Comparison of ENCODE assay signal across 15 mouse cellular contexts in the genomic region with DNA sequence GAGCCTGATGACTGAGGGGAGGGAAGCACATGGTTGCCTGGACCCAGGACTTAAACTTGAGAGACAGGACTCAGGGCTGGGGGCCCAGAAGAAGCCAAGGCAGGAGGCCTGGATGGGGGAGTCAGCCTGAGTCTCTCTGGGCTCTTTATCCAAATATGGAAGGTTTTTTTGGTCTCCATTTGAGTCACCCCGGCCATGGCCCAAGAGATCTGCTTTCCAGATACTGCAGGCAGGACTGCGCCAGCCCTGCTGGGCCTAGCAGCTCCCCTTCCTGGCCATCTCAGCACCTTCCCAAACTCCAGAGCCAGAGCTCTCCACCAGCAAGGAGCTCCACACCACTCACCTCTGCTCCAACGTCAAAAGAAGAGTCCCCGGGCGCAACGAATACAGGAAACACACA. TPM values are rescaled to one million over a fixed set of nuclear protein-coding genes. Genes with fewer than 3 reads are reported as not detected.
A peak's percentile ranks its signal among the peaks of the same experiment; 100 is the strongest.
DNase-seq lines count a peak whose midpoint lies in the region; ATAC-seq and TF ChIP-seq lines count a peak whose summit lies in the region.
"Had no signal": no experiment of that assay in that cellular context is flagged by ENCODE, and none has a peak within 500 bp of the region (broad histone marks: within the 10 kb centered on the region; RNA-seq: fewer than 3 reads in every experiment).

No protein-coding gene starts in this region.

- no peak for ATAC-seq in heart, embryonic 13.5 days (ENCODE audit: extremely low read depth, insufficient number of reproducible peaks, low FRiP score, low TSS enrichment)
- ATAC-seq in kidney, postnatal 0 days (replicated peaks; ENCODE audit: low FRiP score, low read depth), result no peak

- no peaks in the 10 kb centered on the region for H3K9me3 ChIP-seq in heart, embryonic 13.5 days
- no peaks in the 10 kb centered on the region for H3K9me3 ChIP-seq in kidney, postnatal 0 days (replicated peaks; ENCODE audit: low read length)

- H3K4me1 ChIP-seq in heart, embryonic 13.5 days, result peaks cover 98% of the 10 kb centered on the region
- H3K4me1 ChIP-seq in kidney, postnatal 0 days (replicated peaks; ENCODE audit: insufficient read depth, low read length), result peaks cover 65% of the 10 kb centered on the region
- peaks cover 43% of the 10 kb centered on the region for H3K4me1 ChIP-seq in embryonic fibroblast, embryonic 13.5 days (ENCODE audit: control insufficient read depth, insufficient read depth, low read length)
- H3K4me1 ChIP-seq in small intestine, adult 2 months (ENCODE audit: control insufficient read depth, insufficient read depth, insufficient read length, low read length), result no peaks in the 10 kb centered on the region

- H3K4me3 ChIP-seq in heart, embryonic 13.5 days, result no peak overlapping the region
- H3K4me3 ChIP-seq in kidney, postnatal 0 days (replicated peaks; ENCODE audit: low read depth, low read length), result no peak overlapping the region
- no peak overlapping the region for H3K4me3 ChIP-seq in embryonic fibroblast, embryonic 13.5 days (ENCODE audit: insufficient read depth, low read length)
- no peak overlapping the region for H3K4me3 ChIP-seq in small intestine, adult 2 months (ENCODE audit: low read depth, low read length)
- H3K4me3 ChIP-seq: left cerebral cortex, adult 2 months had no signal

- no peaks in the 10 kb centered on the region for H3K27me3 ChIP-seq in heart, embryonic 13.5 days (replicated peaks)
- H3K27me3 ChIP-seq in kidney, postnatal 0 days (ENCODE audit: insufficient read depth, low read length), result no peaks in the 10 kb centered on the region
- H3K27me3 ChIP-seq in small intestine, adult 2 months (ENCODE audit: control insufficient read depth, insufficient read depth, low read length), result no peaks in the 10 kb centered on the region

- no peak overlapping the region for H3K4me2 ChIP-seq in heart, embryonic 13.5 days
- H3K4me2 ChIP-seq in kidney, postnatal 0 days (ENCODE audit: low read length), result no peak overlapping the region
- H3K4me2 ChIP-seq: lung, embryonic 14.5 days had no signal

- no peak for DNase-seq in heart, postnatal 4 days
- no peak for DNase-seq in kidney, postnatal 0 days (ENCODE audit: low spot score)
- no peak for DNase-seq in kidney, adult 8-10 months
- no peak for DNase-seq in urinary bladder, adult 18-20 months (ENCODE audit: low spot score in 2 of 2)
- DNase-seq: cerebellum, postnatal 10 days; liver; lung, embryonic 14.5 days; right cerebral cortex, postnatal 25 days; thymus, postnatal 36 days had no signal

- peak overlapping the region; percentile 84 for H3K27ac ChIP-seq in heart, embryonic 13.5 days (replicated peaks)
- peak overlapping the region; percentile 42 for H3K27ac ChIP-seq in kidney, postnatal 0 days
- peak overlapping the region; percentile 75 for H3K27ac ChIP-seq in embryonic fibroblast, embryonic 13.5 days (ENCODE audit: insufficient read depth, low read length)
- H3K27ac ChIP-seq in small intestine, adult 2 months (ENCODE audit: insufficient read depth, low read depth, low read length), result peak overlapping the region; percentile 23; the same call in 1 of the 2 replicates
- H3K27ac ChIP-seq: left cerebral cortex, adult 2 months had no signal

- WGBS in heart, embryonic 13.5 days, result 44% methylated on average over 6 of the region's 6 CpGs
- WGBS in kidney, postnatal 0 days, result 60% methylated on average over 6 of the region's 6 CpGs
- WGBS in small intestine, adult 2 months, result 86% methylated on average over 6 of the region's 6 CpGs

- TF ChIP-seq CTCF in kidney, postnatal 0 days (IDR thresholded peaks at IDR 0.05; ENCODE audit: low read depth), result no peak
- no peak for TF ChIP-seq CTCF in embryonic fibroblast, embryonic 13.5 days (IDR thresholded peaks at IDR 0.05; ENCODE audit: borderline replicate concordance, insufficient read depth, low read length)
- TF ChIP-seq CTCF in small intestine, adult 2 months (IDR thresholded peaks at IDR 0.05; ENCODE audit: extremely low read depth, insufficient read length, insufficient replicate concordance, low read depth, low read length), result no peak

- peaks cover 24% of the 10 kb centered on the region for H3K36me3 ChIP-seq in heart, embryonic 13.5 days
- peaks cover 14% of the 10 kb centered on the region for H3K36me3 ChIP-seq in kidney, postnatal 0 days (ENCODE audit: insufficient read depth, low read length)
- H3K36me3 ChIP-seq in small intestine, adult 2 months (ENCODE audit: control insufficient read depth, insufficient read depth, low read length), result no peaks in the 10 kb centered on the region

- H3K9ac ChIP-seq in heart, embryonic 13.5 days, result peak overlapping the region; percentile 59
- 0 out of 2 replicates have a peak overlapping the region, but pooled peaks have one; percentile 13 for H3K9ac ChIP-seq in kidney, postnatal 0 days (ENCODE audit: low read depth, low read length)
- H3K9ac ChIP-seq: lung, embryonic 14.5 days had no signal

- TF ChIP-seq POLR2A in embryonic fibroblast, embryonic 13.5 days (IDR thresholded peaks at IDR 0.05; ENCODE audit: low read depth, low read length), result 0 out of 2 replicates have a peak, but pooled peaks have one; percentile 29
- no peak for TF ChIP-seq POLR2A in small intestine, adult 2 months (IDR thresholded peaks at IDR 0.05; ENCODE audit: low read depth, low read length)

RNA-seq across cellular contexts. Expression of gene Arhgef17, which starts 15.4 kb away (rescaled TPM):
- polyA plus RNA-seq in heart, embryonic 13.5 days (2015; fragmentation: Nextera tagmentation; extraction: Ambion mirVana), result 5.2 and 5.7 TPM in 2 replicates
- total RNA-seq in heart, postnatal 4 days (2021), result 10 to 100 TPM; 37.0 to 38.4 TPM
- polyA plus RNA-seq in kidney, postnatal 0 days (2015; fragmentation: Nextera tagmentation; extraction: Ambion mirVana), result 7.8 and 8.1 TPM in 2 replicates
- 43.1 and 54.8 TPM in 2 replicates for polyA plus RNA-seq in embryonic fibroblast, embryonic 13.5 days (2011; ENCODE audit: insufficient read length, low read depth, missing spikeins)
- polyA plus RNA-seq in small intestine, adult 2 months (2012; rRNA removed), result 6.8 and 8.0 TPM in 2 replicates
- total RNA-seq: granulocyte monocyte progenitor cell, adult 5-6 weeks; megakaryocyte-erythroid progenitor cell, adult 5-6 weeks had no signal

RNA-seq across cellular contexts. Expression of gene Relt, which starts 53.3 kb away (rescaled TPM):
- 2.9 and 3.7 TPM in 2 replicates for polyA plus RNA-seq in heart, embryonic 13.5 days (2015; fragmentation: Nextera tagmentation; extraction: Ambion mirVana)
- 1 to 10 TPM; 5.6 to 6.4 TPM for total RNA-seq in heart, postnatal 4 days (2021)
- 2.1 and 2.3 TPM in 2 replicates for polyA plus RNA-seq in kidney, postnatal 0 days (2015; fragmentation: Nextera tagmentation; extraction: Ambion mirVana)
- 4.6 and 7.4 TPM in 2 replicates for polyA plus RNA-seq in embryonic fibroblast, embryonic 13.5 days (2011; ENCODE audit: insufficient read length, low read depth, missing spikeins)
- 7.0 and 9.5 TPM in 2 replicates for polyA plus RNA-seq in small intestine, adult 2 months (2012; rRNA removed)

RNA-seq across cellular contexts. Expression of gene P2ry6, which starts 57.9 kb away (rescaled TPM):
- polyA plus RNA-seq in heart, embryonic 13.5 days (2015; fragmentation: Nextera tagmentation; extraction: Ambion mirVana), result 4.3 and 4.6 TPM in 2 replicates
- total RNA-seq in heart, postnatal 4 days (2021), result 1 to 10 TPM; 2.5 to 2.6 TPM
- 4.8 and 5.0 TPM in 2 replicates for polyA plus RNA-seq in kidney, postnatal 0 days (2015; fragmentation: Nextera tagmentation; extraction: Ambion mirVana)
- 1.4 and 1.6 TPM in 2 replicates for polyA plus RNA-seq in embryonic fibroblast, embryonic 13.5 days (2011; ENCODE audit: insufficient read length, low read depth, missing spikeins)
- 19.4 and 27.8 TPM in 2 replicates for polyA plus RNA-seq in small intestine, adult 2 months (2012; rRNA removed)
- total RNA-seq: granulocyte monocyte progenitor cell, adult 5-6 weeks; megakaryocyte-erythroid progenitor cell, adult 5-6 weeks had no signal

Comparison
In these comparisons a context has a peak if more than half of its experiments do, and no peak if none do; other contexts are left out.
1. H3K27ac ChIP-seq: peak in every context shown above with its lines; median percentile 84 in heart, embryonic 13.5 days; 75 in embryonic fibroblast, embryonic 13.5 days; 42 in kidney, postnatal 0 days; 23 in small intestine, adult 2 months.